Mouse (Mus musculus) small intestine, adult 2 months (tissue): ENCODE data around the gene Klhl26. TPM values are rescaled to one million over a fixed set of nuclear protein-coding genes. Genes with fewer than 3 reads are reported as not detected.

Experiments
- H3K27ac ChIP-seq: fragments of 200-500 bp; 2 replicates; pipeline ENCODE4 v1.5.1; 2012; ENCODE audit warnings: low read depth, low read length, control low read depth, inconsistent platforms; ENCODE audit not compliant: insufficient read depth
- H3K27me3 ChIP-seq: fragments of 200-500 bp; 2 replicates; pipeline ENCODE4 v1.6.1; 2012; ENCODE audit warnings: mild to moderate bottlenecking, moderate library complexity, low read length, inconsistent platforms; ENCODE audit not compliant: control insufficient read depth, insufficient read depth
- H3K36me3 ChIP-seq: fragments of 200-500 bp; 2 replicates; pipeline ENCODE4 v1.6.1; 2012; ENCODE audit warnings: mild to moderate bottlenecking, low read length, control low read depth, inconsistent platforms; ENCODE audit not compliant: control insufficient read depth, insufficient read depth
- H3K4me1 ChIP-seq: fragments of 200-500 bp; 2 replicates; pipeline ENCODE4 v1.6.1; 2012; ENCODE audit warnings: low read length, inconsistent platforms, mixed read lengths; ENCODE audit not compliant: control insufficient read depth, insufficient read depth, insufficient read length
- H3K4me3 ChIP-seq: fragments of 200-500 bp; 2 replicates; pipeline ENCODE4 v1.5.1; 2012; ENCODE audit warnings: low read depth, mild to moderate bottlenecking, control low read depth, inconsistent platforms, low read length, moderate library complexity
- CTCF ChIP-seq: fragments of 200-500 bp; IDR thresholded peaks from 2 replicates; pipeline ENCODE4 v1.5.1; 2012; ENCODE audit warnings: low read depth, mild to moderate bottlenecking, control low read depth, inconsistent platforms, low read length, moderate library complexity, mixed read lengths; ENCODE audit not compliant: insufficient replicate concordance, insufficient read length; ENCODE audit errors: extremely low read depth
- POLR2A ChIP-seq: fragments of 200-500 bp; IDR thresholded peaks from 2 replicates; pipeline ENCODE4 v1.6.1; 2012; ENCODE audit warnings: low read depth, mild to moderate bottlenecking, control low read depth, inconsistent platforms, low read length, moderate library complexity
- WGBS: fragments of 180-500 bp; shearing (Covaris S2); methylation state at CpG from one replicate; pipeline ENCODE4 v1.1.7; 2018; 5-methylcytosine and 5-hydroxymethylcytosine counted together
- polyA plus RNA-seq: library from polyadenylated mRNA; depleted of rRNA; stranded (reverse); fragments of >200 nt; gene quantifications from 2 replicates; pipeline ENCODE4 v1.2.3, GENCODE M21; 2012; rRNA removed

Klhl26 gene
- polyA plus RNA-seq, 1 experiment = 30.8 TPM

GRCm38 (mm10) chr8:70408301-70408700 lies 68.5 kb downstream of the Klhl26 start:
- Histone ChIP-seq H3K36me3 (no peaks in the 10 kb centered on the region; the same call in 1 of the 2 replicates), H3K4me1 (peaks cover 27% of the 10 kb centered on the region), H3K4me3 (no peak overlapping the region), H3K27me3 (no peaks in the 10 kb centered on the region), H3K27ac (peak overlapping the region; percentile 5; the same call in 1 of the 2 replicates)
- TF ChIP-seq POLR2A (no peak), CTCF (no peak)
- WGBS = 43% methylated on average over 6 of the region's 6 CpGs

DNA sequence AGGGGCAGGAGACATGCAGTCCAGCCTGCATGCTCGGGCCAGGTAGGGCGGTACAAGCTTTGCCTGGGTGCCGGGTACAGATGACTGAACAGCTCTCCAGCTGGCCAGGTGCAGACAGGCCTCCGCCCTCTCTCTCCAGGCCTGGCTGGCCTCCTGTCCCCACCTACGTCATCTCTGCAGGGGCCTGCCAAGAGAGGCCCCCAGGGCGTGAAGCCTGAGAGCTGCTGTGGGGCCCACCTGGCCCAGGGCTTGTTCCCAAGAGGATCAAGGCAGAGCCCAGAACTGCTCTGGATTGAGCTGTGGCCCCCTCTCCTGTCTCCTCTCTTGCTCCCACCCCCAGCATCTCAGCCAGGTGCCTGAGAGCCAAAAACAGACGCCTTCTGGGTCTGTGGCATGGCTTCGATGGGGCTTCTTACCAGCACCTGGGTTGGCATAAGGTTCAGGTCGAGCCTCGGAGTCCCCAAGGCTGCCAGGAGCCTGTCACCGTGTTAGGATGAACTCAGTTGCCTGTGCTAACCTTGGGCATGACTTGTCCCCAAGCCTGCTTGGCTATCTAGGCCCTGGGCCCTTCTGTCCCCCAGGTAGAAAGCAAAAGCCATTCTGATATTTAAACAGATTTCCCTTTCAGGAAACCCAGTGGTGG lies 70.2 kb downstream of the Klhl26 start:
- Histone ChIP-seq H3K27ac (no peak overlapping the region), H3K36me3 (no peaks in the 10 kb centered on the region; the same call in 1 of the 2 replicates), H3K4me1 (peaks cover 27% of the 10 kb centered on the region), H3K27me3 (no peaks in the 10 kb centered on the region), H3K4me3 (no peak overlapping the region)
- TF ChIP-seq POLR2A (no peak), CTCF (no peak)
- WGBS = 31% methylated on average over 11 of the region's 11 CpGs

DNA sequence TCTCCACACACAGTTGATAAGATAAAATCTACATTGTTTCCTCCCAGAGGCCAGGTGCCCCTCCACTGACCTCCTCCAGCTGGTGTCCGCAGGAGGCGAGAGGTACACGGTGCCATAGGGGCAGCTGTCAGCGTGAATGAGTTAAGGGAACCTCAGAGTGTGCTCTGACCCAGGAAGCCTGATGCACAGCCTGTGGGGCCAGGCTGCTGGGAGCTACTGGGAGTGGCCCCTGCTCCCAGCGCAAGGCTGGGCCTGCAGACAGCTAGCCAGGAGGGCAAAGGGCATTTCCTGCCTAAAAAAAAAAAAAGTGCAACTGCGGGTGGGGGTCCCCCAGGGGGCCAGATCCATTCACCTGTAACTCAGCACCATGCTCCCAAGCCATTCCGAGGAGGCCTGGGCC lies 71.6 kb downstream of the Klhl26 start:
- TF ChIP-seq CTCF (no peak), POLR2A (no peak)
- Histone ChIP-seq H3K4me1 (peaks cover 27% of the 10 kb centered on the region), H3K27ac (no peak overlapping the region; the same call in 1 of the 2 replicates), H3K36me3 (no peaks in the 10 kb centered on the region; the same call in 1 of the 2 replicates), H3K4me3 (no peak overlapping the region), H3K27me3 (no peaks in the 10 kb centered on the region)
- 28% methylated on average over 7 of the region's 7 CpGs for WGBS

DNA sequence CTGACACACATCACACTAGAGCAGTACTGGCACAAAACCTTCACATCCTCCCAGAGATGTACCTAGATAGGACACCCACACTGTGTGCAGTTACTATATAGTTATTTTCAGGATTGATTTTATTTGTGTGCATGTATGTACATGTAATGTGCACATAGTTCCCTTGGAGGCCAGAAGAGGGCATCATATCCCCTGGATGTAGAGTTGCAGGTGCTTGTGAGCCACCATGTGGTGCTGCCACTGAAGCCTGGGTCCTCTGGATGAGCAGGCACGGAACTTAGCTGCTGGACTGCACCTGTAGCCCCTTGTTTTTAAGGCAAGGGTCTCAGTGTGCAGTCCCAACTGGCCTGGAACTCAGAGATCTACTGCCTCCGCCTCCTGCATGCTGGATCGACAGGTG lies 72.6 kb downstream of the Klhl26 start:
- 80% methylated on average over 3 of the region's 3 CpGs for WGBS
- Histone ChIP-seq H3K27ac (no peak overlapping the region), H3K36me3 (no peaks in the 10 kb centered on the region; the same call in 1 of the 2 replicates), H3K4me3 (no peak overlapping the region), H3K27me3 (no peaks in the 10 kb centered on the region), H3K4me1 (peaks cover 27% of the 10 kb centered on the region)
- TF ChIP-seq POLR2A (no peak), CTCF (no peak)

Other genes starting within 250 kb of the Klhl26 start
- 8.5 and 23.4 TPM in 2 replicates for gene Sugp2, start 242.7 kb downstream of the Klhl26 start, polyA plus RNA-seq
- 11.6 and 17.9 TPM in 2 replicates for gene Armc6, start 242.5 kb downstream of the Klhl26 start, polyA plus RNA-seq
- gene Homer3, start 194.1 kb downstream of the Klhl26 start, polyA plus RNA-seq = 4.8 and 9.4 TPM in 2 replicates
- gene Ddx49, start 174.5 kb downstream of the Klhl26 start, polyA plus RNA-seq = 31.7 and 49.4 TPM in 2 replicates
- gene Cope, start 174.4 kb downstream of the Klhl26 start, polyA plus RNA-seq = 466 and 753 TPM in 2 replicates
- gene Cers1, start 161.2 kb downstream of the Klhl26 start, polyA plus RNA-seq = 0.27 and 0.89 TPM in 2 replicates
- gene Gdf1, start 147.2 kb downstream of the Klhl26 start, polyA plus RNA-seq = 1.1 and 1.6 TPM in 2 replicates
- 29.1 and 43.8 TPM in 2 replicates for gene Upf1, start 123.7 kb downstream of the Klhl26 start, polyA plus RNA-seq
- 0.13 and 1.2 TPM in 2 replicates for gene Comp, start 103.4 kb downstream of the Klhl26 start, polyA plus RNA-seq
- gene Crtc1, start 37.4 kb downstream of the Klhl26 start, polyA plus RNA-seq = 9.4 and 15.1 TPM in 2 replicates
- 1.2 and 1.6 TPM in 2 replicates for gene Tmem59l, start 10.4 kb upstream of the Klhl26 start, polyA plus RNA-seq
- 2.3 and 27.3 TPM in 2 replicates for gene Crlf1, start 16.2 kb upstream of the Klhl26 start, polyA plus RNA-seq
- 137 and 244 TPM in 2 replicates for gene Rex1bd, start 29.8 kb upstream of the Klhl26 start, polyA plus RNA-seq
- gene Uba52, start 33.8 kb upstream of the Klhl26 start, polyA plus RNA-seq = 606 and 770 TPM in 2 replicates
- 300 and 623 TPM in 2 replicates for gene Fkbp8, start 50.8 kb upstream of the Klhl26 start, polyA plus RNA-seq
- 34.3 and 64.4 TPM in 2 replicates for gene Kxd1, start 51.0 kb upstream of the Klhl26 start, polyA plus RNA-seq
- gene Ell, start 62.5 kb upstream of the Klhl26 start, polyA plus RNA-seq = 20.5 and 45.6 TPM in 2 replicates
- 61.8 and 92.4 TPM in 2 replicates for gene Isyna1, start 117.4 kb upstream of the Klhl26 start, polyA plus RNA-seq
- gene Ssbp4, start 131.9 kb upstream of the Klhl26 start, polyA plus RNA-seq = 81.7 and 138 TPM in 2 replicates
- 6.7 and 7.1 TPM in 2 replicates for gene Lrrc25, start 139.2 kb upstream of the Klhl26 start, polyA plus RNA-seq
- gene Gdf15, start 155.5 kb upstream of the Klhl26 start, polyA plus RNA-seq = 4.1 and 6.7 TPM in 2 replicates
- 49.5 and 129 TPM in 2 replicates for gene Pgpep1, start 183.4 kb upstream of the Klhl26 start, polyA plus RNA-seq
- gene Lsm4, start 196.3 kb upstream of the Klhl26 start, polyA plus RNA-seq = 109 and 152 TPM in 2 replicates
- gene Jund, start 222.0 kb upstream of the Klhl26 start, polyA plus RNA-seq = 419 and 1,098 TPM in 2 replicates
- gene Iqcn, start 226.5 kb upstream of the Klhl26 start, polyA plus RNA-seq = 0.03 and 0.05 TPM in 2 replicates
- gene Gm3336, start 241.6 kb upstream of the Klhl26 start, polyA plus RNA-seq = 42.0 and 73.6 TPM in 2 replicates
- gene Pde4c, start 246.8 kb upstream of the Klhl26 start, polyA plus RNA-seq = 6.5 and 6.8 TPM in 2 replicates